Mouse (Mus musculus): ENCODE measurements around the gene Fkbp5.

DNA sequence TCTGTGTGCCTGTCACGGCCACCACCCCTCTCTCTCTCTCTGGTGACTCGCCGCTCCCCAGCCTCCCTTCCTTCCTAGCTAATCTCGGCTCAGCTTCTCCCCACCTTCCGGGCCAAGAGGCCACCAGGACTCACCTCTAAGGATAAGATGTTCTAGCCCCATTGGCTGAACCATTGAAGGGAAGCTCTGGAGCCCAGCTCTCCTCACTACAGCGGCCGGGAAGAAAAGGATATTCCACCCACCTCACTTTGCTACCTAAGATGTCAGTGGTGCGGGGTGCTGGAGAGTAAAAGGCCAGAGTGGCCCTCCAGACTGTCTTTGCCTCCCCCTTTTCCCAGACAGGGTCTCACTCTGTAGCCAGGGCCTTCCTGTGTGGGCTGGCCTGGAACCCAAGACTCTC is 152.2 kb downstream of the Fkbp5 start, which contains the start of gene Tulp1:
- TF ChIP-seq CTCF (IDR thresholded peaks at IDR 0.05; ENCODE audit: insufficient read depth, low read depth, low read length) (no peak), POLR2A (IDR thresholded peaks at IDR 0.05; ENCODE audit: insufficient read depth, low read depth, low read length) (no peak)

All from olfactory bulb, adult 2 months (tissue).